Mouse (Mus musculus): Measurements from ENCODE around the gene Coil.

DNA sequence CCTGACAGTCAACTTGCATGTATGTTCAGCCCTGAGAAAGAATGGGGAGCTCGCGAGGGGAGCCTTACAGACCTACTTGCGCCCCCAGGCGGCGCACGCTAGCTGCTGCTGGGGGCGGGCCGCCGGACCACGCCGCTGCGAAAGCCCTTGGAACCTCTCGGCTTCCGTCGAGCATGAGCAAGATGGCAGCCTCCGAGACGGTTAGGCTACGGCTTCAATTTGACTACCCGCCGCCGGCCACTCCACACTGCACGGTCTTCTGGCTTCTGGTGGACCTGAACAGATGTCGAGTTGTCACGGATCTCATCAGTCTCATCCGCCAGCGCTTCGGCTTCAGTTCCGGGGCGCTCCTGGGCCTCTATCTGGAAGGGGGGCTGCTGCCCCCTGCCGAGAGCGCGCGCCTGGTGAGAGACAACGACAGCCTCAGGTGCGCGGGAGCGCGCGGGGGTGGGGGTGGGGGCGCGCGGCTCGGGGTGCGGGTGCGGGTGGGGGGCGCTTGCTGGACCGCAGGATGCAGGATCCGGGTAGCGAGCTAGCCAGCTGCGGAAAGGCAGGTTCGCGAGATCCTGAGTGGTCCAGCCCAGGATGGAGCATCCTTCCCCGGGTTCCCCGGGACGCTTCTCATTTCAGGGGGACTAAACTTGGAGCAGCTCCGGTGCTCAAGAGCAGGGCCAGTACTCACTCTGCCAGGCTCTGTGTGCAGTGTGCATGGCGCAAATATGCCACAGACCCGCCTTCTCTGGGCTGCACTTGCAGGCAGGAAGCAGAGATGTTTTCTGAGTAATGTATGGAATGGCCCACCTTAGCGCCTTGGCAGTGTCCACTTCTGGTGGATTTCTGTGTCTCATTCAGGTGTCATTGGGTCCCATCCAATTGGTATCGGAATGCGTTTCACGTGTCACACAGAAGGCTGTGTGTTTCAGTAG is 4.0 kb downstream of the Coil start:
- TF ChIP-seq SMC3 (IDR thresholded peaks at IDR 0.05; ENCODE audit: low read depth, low read length): peak; percentile 84
- TF ChIP-seq USF1 (IDR thresholded peaks at IDR 0.05; ENCODE audit: low read depth, low read length): no peak
- peak; percentile 93 for TF ChIP-seq POLR2A (IDR thresholded peaks at IDR 0.05; ENCODE audit: low read depth, low read length)
- peak; percentile 97 for TF ChIP-seq MYC (IDR thresholded peaks at IDR 0.05; ENCODE audit: low read depth, low read length)
